Mouse (Mus musculus) thymus, postnatal 10 days (tissue): ENCODE measurements around the gene Scmh1.

ENCODE experiments used
- DNase-seq, 2 experiments: peaks; one replicate each; pipeline ENCODE4 v3.0.0; 2021; ENCODE audit warnings: low spot score in 2 of 2

Scmh1 gene

DNA sequence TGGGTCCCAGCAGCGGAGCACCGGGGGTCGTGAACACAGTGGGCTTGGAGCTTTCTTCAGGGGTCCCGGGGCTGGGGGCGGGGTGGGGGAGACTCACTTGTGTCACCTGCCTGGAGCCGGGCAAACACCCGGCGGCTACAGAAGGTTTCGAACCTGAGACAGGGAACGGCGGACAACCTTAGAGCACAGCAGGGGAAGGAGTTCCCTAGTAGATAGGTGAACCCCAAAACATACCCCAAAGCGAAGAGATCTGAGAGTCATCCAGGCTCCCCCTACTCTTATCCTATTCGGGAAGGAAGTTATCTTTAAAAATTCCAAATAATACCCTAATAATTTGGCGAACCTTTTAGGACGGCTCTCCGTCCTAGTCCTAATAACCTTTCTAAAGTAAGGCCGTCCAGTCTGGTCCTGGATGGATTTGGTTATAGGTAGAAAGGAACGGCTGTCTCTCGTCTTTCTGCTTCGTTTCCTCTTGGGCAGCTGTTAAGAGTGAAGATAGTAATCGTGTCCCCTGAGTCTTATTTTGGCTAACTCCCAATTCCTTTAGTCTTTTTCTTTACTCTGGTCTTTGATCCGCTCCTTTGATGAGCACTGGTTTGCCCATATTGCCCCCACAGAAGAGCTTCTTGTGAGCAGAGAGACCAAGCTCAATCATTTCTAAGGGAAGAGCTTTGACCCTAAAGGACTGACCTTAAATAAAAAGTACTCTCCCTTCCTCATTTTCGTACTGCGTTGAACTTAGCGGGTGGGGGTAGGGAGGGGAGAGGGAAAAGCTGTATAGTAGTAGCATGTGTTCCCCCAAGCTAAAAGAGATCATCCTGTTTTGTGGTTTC, 941 bp downstream of the Scmh1 start:
- DNase-seq = no peak

DNA sequence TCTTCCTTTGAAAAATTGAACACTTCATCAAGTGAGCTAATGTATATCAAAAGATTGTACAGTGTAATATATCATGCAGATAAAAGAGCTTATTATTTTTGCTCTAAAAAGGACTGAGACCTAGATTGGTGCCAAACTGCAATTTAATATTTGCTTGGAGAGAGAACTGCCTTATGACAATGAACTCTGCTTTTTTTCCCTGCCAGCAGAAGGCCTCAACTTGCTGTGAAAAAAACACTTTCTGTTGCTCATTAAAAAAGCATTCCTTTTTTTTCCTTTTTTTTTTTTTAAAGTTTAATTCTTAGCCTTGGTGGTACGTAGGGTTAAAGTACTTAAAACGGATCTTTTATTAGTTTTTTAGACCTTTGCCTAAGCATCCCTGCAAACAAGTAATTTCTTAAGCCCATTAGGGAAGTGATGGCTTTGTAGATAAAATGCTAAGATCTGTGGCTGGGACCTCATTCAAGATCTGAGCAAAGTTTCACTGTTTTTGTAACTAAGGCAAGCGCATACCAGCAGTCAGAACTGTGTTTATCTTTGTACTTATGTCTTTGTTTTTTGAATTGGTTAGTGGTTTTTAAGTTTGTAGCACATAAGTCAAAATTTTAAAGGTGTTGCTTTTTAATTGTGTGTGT, 1.7 kb downstream of the Scmh1 start:
- DNase-seq = no peak

DNA sequence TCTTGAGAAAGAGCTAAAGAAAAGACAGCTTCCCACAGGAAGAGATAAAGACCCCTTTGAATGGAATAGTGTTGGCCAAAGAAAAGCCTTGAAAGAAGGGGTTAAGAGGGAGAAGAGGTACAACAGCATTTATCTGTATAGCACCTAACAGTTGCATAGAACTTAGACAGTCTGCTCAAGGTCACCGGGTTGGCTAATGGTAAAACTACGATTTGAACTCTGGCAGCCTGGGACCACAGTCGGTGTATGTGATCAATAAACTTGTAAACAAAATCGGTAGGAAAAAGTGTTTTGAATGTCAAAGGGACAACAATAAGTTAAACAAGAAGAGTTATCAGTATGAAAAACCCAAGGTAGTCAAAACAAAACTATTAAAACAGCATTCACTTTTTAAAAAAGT, 13.0 kb downstream of the Scmh1 start:
- DNase-seq = no peak

DNA sequence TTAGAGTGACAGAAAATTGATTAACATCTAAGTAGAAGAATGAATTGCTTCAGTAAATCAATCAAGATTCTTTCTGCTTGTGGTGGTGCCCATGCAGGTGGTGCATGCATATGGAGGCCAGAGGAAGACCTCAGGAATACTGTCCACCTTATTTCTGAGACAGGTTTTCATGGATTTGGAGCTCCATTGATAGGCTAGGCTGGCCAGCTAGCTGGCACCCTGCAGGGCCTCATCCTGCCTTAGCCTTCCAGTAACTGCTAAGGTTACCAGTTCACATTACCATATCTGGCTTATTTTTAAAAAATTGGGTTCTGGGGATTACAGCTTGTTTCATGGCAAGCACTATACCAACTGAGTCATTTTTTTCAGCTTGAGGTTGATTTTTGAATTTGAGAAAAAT, 15.1 kb downstream of the Scmh1 start:
- no peak for DNase-seq

DNA sequence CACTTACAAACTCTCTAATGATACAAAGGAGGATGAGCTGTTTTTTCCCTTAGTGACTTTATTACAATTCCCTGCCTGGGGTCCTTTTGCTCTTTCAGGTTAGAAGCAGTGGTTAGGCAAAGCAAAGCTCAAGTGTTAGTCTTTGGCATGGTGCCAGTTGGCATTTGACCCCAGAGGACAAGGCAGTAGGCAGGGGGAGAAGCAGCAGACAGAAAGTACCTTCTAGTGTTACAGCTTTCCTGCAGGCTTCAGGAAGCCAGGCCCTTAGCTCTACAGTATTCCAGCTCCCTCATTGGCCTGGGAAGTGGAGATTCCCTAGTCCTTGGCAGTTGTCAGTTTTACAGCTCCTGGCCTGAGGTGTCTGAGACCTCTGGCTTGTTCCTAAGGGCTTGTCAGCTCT, 15.6 kb downstream of the Scmh1 start:
- no peak for DNase-seq

DNA sequence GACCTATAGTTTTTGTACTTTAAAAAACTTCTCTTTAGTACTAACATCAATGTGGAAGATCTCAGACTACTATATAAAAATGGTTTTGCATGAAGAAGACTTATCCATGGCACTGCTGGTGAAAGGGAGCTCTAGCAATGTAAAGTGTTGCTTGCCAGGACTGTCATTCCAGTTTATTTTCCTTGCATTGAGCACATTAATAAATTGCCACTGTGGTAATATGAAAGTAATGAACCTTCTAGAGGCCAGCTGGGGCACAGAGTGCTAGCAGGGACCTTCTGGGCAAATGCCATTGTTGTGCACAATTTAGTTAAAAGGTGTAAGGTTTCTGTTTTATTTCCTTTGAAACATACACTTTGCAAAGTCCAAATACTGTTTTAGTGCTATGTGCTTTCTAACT, 25.5 kb downstream of the Scmh1 start:
- DNase-seq = no peak

DNA sequence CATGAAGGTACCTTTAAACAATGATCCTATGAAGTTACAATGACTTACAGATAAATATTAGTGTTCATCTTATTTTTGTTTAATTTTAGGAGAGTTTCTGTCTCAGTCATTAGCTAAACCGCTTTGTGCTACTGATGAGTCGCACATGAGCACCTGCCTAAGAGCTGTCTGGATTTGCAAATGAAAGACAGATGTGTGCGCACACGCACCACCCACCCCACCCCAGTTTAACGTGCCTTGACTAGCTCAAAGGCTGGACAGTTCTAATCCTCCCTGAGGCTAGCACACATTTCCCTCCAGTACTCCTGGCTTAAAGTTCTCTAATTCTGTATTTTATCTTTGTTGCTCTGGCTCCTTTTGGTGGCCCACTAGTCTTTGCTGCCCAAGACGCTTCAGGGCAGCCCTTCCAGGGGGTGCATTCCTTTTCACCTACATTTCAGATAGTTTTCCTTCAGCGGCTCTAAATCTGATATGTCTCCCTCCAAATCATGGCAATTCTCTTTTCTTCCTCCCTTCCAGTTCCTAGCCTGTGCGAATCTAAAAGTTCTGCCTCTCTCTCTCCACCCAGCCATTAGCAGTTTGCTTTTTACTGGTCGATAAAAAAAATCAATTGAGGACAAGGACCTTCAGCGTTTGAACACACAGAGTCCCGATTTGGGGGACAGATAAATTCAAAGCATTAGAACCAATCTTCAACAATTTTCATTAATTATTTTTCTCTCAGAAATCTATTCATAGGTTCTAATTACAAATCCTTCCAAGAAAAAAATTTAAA, 27.7 kb downstream of the Scmh1 start:
- no peak for DNase-seq

DNA sequence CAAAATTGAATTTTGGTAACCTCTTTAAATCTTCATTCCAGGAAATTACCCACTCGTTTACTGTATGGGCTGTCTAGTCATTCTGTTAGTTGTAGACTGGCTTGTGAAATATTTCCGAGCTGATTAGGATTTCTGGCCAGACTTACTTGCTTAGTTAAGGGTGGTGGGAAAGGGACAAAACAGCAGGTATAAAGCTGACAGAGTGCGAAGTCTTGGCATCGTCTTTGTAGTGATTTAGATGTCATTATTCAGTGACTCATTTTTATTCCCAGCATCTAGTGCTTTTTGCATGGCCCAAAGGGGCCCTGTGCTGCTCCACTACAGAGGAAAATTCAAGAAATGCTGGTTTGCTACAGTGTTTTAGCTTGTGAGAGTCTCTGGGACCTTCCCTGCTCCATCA, 56.7 kb downstream of the Scmh1 start:
- DNase-seq = no peak

DNA sequence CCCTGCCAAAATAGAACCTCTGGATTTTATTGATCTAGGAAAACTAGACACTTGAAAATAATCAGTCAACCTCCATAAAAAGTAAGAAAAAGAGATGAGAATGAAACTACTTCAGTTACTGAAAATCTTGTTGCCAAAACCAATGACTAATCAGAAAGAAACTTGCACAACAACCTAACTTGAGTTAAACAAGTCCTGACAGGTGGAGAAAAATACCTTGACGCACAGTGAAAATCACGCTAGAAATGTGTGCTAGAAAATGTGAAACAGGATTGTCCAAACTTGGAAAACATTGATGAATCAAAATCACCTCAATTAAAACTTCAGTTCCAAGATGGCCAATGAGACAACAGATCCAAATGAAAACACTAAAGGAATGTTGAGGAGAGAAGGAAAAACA, 67.9 kb downstream of the Scmh1 start:
- no peak for DNase-seq

DNA sequence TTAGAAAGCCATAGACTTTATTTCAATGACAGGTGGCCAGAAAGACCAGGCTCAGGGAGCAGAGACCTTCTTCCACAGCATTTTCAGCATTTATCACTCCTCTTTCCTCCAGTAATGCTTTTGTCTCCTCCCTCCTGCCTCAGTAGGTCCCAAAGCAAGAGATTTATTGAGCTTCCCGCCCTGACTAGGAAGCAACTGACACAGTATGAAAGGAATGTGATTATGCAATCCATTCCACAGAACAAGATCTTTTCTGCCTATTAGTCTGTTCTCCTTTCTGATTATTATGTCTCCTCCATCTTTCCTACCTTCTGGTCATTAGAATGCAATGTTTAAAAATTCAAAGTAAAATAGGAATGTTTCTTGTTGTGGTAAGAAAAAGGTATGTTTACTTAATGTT, 82.6 kb downstream of the Scmh1 start:
- no peak for DNase-seq

DNA sequence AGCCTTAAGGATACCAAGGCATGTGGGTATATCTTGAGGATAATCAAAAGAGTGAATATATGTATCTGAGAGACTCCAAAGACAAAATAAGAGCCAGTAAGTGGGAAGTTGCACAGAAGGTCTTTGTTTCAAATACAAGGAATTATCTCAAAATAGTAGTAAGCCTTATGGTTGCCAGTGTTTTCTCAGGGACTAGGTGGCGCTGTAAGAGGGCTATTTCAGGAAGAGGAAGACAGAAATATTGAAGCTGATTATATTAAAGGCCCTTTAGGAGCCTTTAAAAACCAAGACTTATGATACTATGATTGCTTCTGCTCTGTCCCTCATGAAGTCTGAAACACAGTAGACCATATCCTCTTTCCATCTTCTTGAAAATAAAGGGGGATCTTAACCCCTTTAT, 101.9 kb downstream of the Scmh1 start:
- no peak for DNase-seq

DNA sequence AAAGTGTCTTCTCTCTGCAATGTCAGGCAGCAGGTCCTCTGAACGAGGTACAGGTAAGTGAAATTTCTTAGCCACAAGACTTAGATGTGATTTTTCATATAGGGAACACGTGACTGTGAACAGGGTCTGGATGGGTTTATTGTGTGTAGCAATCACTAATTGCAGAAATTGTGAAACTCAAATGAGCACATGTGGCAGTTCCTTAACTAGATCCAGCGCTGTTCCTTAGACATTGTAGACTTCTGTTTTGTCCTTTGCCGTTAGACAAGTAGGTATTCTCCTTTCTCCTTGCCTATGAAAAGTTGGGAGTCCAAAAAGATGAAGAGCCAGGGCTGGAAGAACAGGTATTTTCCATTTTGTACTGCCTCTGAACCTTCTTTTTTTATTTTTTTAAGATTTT, 106.1 kb downstream of the Scmh1 start:
- DNase-seq = no peak

DNA sequence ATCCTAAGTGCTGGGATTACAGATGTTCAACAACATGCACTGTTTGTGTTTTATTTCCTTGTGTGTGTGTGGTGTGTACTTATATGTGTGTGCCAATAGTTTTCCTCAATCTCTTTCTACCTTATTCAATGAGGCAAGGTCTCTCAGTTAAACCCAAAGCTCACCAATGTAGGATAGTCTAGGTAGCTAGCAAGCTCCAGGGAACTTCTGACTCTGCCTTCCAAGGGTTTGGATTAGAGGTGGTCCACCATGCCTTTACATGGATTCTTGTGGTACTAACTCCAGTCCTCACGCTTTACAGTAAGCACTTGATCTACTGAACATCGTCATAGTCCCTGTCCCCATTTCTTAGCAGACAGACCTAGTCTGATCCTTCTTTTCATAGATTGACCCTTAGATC, 109.3 kb downstream of the Scmh1 start:
- DNase-seq = no peak

DNA sequence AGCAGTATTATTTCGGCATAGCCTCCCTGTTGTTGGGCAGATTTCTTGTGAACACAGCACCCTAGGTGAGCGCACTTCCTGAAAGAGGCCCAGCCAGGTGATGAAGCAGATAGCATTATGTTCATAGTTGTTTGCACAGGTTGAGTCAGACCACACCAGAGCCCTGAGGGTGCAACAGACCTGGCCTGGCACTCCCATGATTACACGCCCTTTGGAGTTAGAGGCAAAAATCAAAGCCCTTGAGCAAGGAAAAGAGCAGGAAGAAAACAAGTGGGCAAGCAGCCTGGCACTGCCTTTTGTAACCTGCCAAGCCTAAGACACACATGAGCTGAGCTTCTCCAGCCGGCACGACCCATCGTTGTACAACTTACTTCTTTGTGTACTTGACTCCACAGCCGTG, 111.4 kb downstream of the Scmh1 start:
- no peak for DNase-seq

DNA sequence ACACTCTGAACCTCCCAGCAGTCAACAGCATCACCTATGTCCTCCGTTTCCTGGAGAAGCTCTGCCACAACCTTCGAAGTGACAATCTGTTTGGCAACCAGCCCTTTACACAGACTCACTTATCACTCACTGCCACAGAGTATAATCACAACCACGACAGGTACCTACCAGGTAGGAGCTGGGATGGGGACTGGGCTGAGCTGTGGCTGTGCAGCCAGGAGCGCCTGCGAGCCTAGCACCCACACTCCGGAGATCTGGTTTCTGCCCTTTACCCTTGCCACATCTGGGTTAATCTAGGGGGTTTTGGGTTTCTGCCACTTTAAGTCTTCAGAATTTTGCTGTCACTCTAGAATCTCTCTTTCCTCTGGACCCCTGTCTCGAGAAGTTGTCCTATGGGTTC, 111.8 kb downstream of the Scmh1 start:
- no peak for DNase-seq

DNA sequence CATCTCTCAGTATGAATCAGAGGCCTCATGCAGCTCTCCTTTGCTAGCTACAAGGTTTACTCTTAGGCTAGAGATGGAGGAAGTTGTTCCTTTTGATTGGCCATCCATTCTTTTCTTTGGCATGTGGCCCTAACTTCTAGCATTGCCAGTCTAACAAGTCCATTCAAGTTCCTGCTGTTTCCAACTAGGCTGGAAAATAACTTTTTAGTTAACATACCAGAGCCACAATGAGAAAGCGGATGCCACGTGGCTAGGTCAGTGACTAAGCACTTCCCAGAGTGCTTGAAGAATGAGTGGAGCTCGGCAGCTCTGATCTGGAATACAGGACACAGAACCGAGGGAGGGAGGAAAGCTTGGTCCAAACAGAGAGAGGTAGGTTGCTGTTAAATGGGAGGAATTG, 112.3 kb downstream of the Scmh1 start:
- DNase-seq = no peak

DNA sequence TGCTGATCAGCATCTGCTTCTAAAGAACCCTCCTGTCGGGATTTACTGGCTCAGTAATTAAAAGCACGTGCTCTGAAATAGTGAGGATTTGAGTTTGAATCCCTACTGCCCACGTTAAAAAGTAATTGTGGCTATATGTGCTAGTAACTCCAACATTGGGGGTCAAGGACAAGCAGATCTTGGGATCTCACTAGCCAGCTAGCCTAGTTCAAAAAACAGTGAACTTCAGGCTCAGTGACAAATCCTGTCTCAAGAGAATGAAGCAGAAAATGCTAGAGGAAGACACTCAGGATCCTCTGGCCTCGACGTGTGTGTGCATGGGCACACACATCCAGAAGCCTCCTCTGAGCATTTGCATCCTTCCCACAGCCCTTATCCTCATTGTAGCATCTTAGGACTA, 116.7 kb downstream of the Scmh1 start:
- no peak for DNase-seq

DNA sequence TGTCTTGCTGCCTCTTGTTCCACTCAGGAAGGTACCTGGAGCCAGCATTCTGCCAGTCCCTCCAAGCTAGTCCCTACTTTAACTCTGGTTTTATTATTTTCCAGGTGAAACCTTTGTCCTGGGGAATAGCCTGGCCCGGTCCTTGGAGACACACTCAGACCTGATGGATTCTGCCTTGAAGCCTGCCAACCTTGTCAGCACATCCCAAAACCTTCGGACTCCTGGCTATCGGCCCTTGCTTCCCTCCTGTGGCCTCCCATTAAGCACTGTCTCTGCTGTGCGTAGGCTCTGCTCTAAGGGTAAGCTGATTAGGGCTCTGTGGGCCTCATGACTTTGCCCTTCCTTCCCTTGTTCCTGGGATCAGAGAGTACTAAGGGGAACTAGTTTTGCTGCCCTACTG, 117.3 kb downstream of the Scmh1 start:
- DNase-seq = no peak

DNA sequence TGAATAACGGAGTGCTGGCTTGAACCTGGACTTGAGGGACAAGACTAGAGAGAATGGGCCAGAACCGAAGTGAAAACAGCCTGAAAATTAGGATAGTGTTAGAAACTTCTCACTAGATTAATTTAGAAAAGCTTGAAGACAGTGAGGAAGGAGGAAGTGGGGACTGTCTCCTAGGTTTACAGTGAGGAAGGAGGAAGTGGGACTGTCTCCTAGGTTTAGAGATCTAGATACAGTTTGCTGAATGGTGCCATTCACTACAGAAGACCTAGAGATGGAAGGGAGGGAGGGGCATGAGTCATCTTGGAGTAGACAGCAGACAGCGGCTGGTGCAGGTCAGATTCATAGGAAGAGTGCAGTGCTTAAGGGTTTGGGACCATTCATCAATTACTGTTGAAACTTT, 118.0 kb downstream of the Scmh1 start:
- no peak for DNase-seq

DNA sequence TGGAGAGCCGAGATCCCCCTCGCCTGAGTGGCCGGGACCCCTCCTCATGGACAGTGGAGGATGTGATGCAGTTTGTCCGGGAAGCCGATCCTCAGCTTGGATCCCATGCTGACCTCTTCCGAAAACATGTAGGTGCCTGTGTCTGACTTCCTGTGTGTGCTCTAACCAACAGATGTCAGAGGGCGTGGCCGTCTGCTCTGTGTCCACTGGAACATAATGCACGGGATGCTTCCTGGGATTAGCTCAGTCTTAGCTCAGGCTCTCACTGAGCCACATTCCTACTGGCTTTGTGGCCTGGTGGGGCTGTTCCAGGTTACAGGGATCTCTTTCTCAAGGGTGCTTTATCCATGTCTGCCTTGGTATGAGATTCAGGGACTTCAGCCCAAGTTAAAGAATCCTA, 123.1 kb downstream of the Scmh1 start:
- no peak for DNase-seq

DNA sequence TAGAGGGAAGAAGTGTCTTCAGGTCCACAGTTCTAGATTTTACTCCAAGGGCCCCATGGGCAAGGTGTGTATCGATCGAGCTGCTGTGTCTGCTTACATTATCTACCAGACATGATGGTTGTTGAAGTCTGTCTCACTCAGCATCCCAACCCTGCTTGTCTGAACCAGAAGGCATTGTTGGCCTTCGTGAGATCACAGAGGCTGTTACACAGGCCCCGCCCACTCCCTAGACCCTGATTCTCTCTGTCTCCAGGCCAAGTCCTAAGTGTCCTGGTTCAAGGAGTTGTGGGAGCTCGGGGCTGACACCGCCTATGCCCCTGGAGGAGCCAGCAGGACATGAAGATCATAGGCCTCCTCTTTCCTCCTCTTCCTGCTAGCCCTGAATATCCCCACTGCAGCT, 126.9 kb downstream of the Scmh1 start, which contains the start of gene Slfnl1:
Gene Slfnl1 (plus strand): TSS at position 246 of the 400 bp plus-strand sequence.
- DNase-seq = no peak

DNA sequence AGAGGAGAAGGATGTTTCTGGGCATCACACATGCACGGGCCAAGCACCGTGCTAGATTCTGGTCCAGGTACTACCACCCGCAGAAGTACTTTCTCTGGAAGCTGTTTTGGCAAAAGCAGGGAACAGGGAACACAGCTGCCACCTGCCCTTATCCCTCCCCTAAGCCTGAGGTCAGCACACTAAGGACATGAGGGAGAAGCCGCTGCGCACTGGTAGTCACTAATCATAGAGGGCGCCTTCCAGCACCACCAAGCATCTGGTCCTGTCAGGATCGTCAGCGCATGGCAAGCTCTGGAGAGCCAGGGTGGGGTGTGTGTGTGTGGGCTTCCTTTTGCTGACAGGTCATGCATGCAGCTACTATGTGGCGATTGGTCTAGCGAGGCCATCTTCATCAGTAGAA, 133.6 kb downstream of the Scmh1 start:
- DNase-seq = no peak

DNA sequence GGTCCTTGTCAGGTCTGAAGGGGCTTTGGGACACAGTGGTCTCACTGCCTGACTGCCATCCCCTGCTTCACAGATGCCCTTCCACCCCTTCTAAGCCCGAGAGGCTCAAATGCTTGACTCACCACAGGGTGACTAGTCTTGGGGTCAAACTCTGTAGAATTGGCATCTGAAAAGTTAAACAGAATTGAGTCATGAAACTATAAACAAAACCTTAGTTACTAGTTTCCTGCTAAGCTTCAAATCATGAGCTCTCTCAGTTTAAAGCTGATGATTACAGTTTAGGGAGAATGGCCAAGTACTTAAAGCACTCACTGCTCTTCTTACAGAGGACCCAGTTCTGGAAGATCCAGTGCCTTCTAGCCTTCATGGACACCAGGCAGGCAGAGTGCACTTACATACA, 139.8 kb downstream of the Scmh1 start:
- DNase-seq = no peak
